Mouse (Mus musculus): Measurements from ENCODE around the gene Ppm1h. TPM values are rescaled to one million over a fixed set of nuclear protein-coding genes. Genes with fewer than 3 reads are reported as not detected.

Ppm1h gene
- total RNA-seq, 2 experiments from 2014 or later = 3.8 to 4.0 TPM

- no peak for DNase-seq (ENCODE audit: low spot score in 2 of 2)
Observed at GRCm38 (mm10) chr10:122742136-122742535, 63.6 kb downstream of the Ppm1h start.

- DNase-seq (ENCODE audit: low spot score in 2 of 2) = no peak
Observed at GRCm38 (mm10) chr10:122743361-122743760, 64.8 kb downstream of the Ppm1h start.

- no peak for DNase-seq (ENCODE audit: low spot score in 2 of 2)
Observed at GRCm38 (mm10) chr10:122744970-122745369, 66.4 kb downstream of the Ppm1h start.

- no peak for DNase-seq (ENCODE audit: low spot score in 2 of 2)
Observed at GRCm38 (mm10) chr10:122746211-122746610, 67.6 kb downstream of the Ppm1h start.

- DNase-seq (ENCODE audit: low spot score in 2 of 2) = no peak
Observed at GRCm38 (mm10) chr10:122747151-122747925, 68.8 kb downstream of the Ppm1h start.

- no peak for DNase-seq (ENCODE audit: low spot score in 2 of 2)
Observed at GRCm38 (mm10) chr10:122748361-122748951, 69.9 kb downstream of the Ppm1h start.

- DNase-seq (ENCODE audit: low spot score in 2 of 2) = no peak
Observed at GRCm38 (mm10) chr10:122749071-122749470, 70.5 kb downstream of the Ppm1h start.

GRCm38 (mm10) chr10:122749876-122750275, 71.3 kb downstream of the Ppm1h start:
- no peak for DNase-seq (ENCODE audit: low spot score in 2 of 2)

- no peak for DNase-seq (ENCODE audit: low spot score in 2 of 2)
Observed at GRCm38 (mm10) chr10:122752950-122753923, 74.7 kb downstream of the Ppm1h start.

- DNase-seq (ENCODE audit: low spot score in 2 of 2) = no peak
Observed at GRCm38 (mm10) chr10:122753924-122754307, 75.4 kb downstream of the Ppm1h start.

GRCm38 (mm10) chr10:122754967-122755366, 76.4 kb downstream of the Ppm1h start:
- no peak for DNase-seq (ENCODE audit: low spot score in 2 of 2)

GRCm38 (mm10) chr10:122756879-122757530, 78.4 kb downstream of the Ppm1h start:
- DNase-seq (ENCODE audit: low spot score in 2 of 2) = no peak

GRCm38 (mm10) chr10:122757727-122758126, 79.2 kb downstream of the Ppm1h start:
- no peak for DNase-seq (ENCODE audit: low spot score in 2 of 2)

- DNase-seq (ENCODE audit: low spot score in 2 of 2) = no peak
Observed at GRCm38 (mm10) chr10:122758346-122758745, 79.8 kb downstream of the Ppm1h start.

- no peak for DNase-seq (ENCODE audit: low spot score in 2 of 2)
Observed at GRCm38 (mm10) chr10:122759729-122760128, 81.2 kb downstream of the Ppm1h start.

GRCm38 (mm10) chr10:122760469-122761307, 82.1 kb downstream of the Ppm1h start:
- no peak for DNase-seq (ENCODE audit: low spot score in 2 of 2)

- no peak for DNase-seq (ENCODE audit: low spot score in 2 of 2)
Observed at GRCm38 (mm10) chr10:122762772-122763511, 84.4 kb downstream of the Ppm1h start.

GRCm38 (mm10) chr10:122763596-122763995, 85.0 kb downstream of the Ppm1h start:
- no peak for DNase-seq (ENCODE audit: low spot score in 2 of 2)

- no peak for DNase-seq (ENCODE audit: low spot score in 2 of 2)
Observed at GRCm38 (mm10) chr10:122764653-122765052, 86.1 kb downstream of the Ppm1h start.

Measured in gastrocnemius, postnatal 4 days (tissue).